Mouse (Mus musculus) kidney, embryonic 15.5 days (tissue): Measurements from ENCODE around the gene Unkl. TPM values are rescaled to one million over a fixed set of nuclear protein-coding genes. Genes with fewer than 3 reads are reported as not detected.
"Not testable (repeated sequence)": the region's sequence is repeated elsewhere in the genome, so short reads cannot be mapped to it uniquely, and the experiment has no call there.

Experiments
- ATAC-seq: fragments of 200-750 bp; cut with Nextera tagmentation; replicated peaks from 2 replicates; pipeline ENCODE4 v1.8.0; 2017; ENCODE audit warnings: moderate TSS enrichment; ENCODE audit not compliant: low FRiP score
- H3K27ac ChIP-seq: fragments of 300-500 bp; sonication (generic); 2 replicates; pipeline ENCODE4 v1.5.1; 2015; ENCODE audit warnings: mild to moderate bottlenecking, inconsistent platforms
- H3K27me3 ChIP-seq: fragments of 300-500 bp; sonication (generic); 2 replicates; pipeline ENCODE4 v1.6.1; 2015; ENCODE audit warnings: inconsistent platforms
- H3K36me3 ChIP-seq: fragments of 300-500 bp; sonication (generic); 2 replicates; pipeline ENCODE4 v1.6.1; 2015; ENCODE audit warnings: inconsistent platforms
- H3K4me1 ChIP-seq: fragments of 300-500 bp; sonication (generic); 2 replicates; pipeline ENCODE4 v1.6.1; 2015; ENCODE audit warnings: inconsistent platforms
- H3K4me2 ChIP-seq: fragments of 300-500 bp; sonication (generic); 2 replicates; pipeline ENCODE4 v1.6.1; 2015; ENCODE audit warnings: moderate library complexity, mild to moderate bottlenecking, inconsistent platforms
- H3K4me3 ChIP-seq: fragments of 300-500 bp; sonication (generic); replicated peaks from 2 replicates; pipeline ENCODE4 v1.5.1; 2015; ENCODE audit warnings: mild to moderate bottlenecking, inconsistent platforms
- H3K9ac ChIP-seq: fragments of 300-500 bp; sonication (generic); 2 replicates; pipeline ENCODE4 v1.6.1; 2015; ENCODE audit warnings: mild to moderate bottlenecking, inconsistent platforms
- H3K9me3 ChIP-seq: fragments of 300-500 bp; sonication (generic); replicated peaks from 2 replicates; pipeline ENCODE4 v1.6.1; 2016; ENCODE audit warnings: inconsistent platforms
- WGBS: fragments of 180-500 bp; shearing (Covaris S2); methylation state at CpG from one replicate; pipeline ENCODE4 v1.1.7; 2015; ENCODE audit warnings: mixed read lengths; 5-methylcytosine and 5-hydroxymethylcytosine counted together
- polyA plus RNA-seq: library from polyadenylated mRNA; unstranded; fragments of >200 nt; fragmentation: Nextera tagmentation; extraction: Ambion mirVana; gene quantifications from 2 replicates; pipeline ENCODE4 v1.2.1, GENCODE M21; 2015

The Unkl gene
- polyA plus RNA-seq, 1 experiment from 2014 or later = 9.0 TPM

- peaks cover 12% of the 10 kb centered on the region for H3K4me1 ChIP-seq
- no peaks in the 10 kb centered on the region for H3K27me3 ChIP-seq
- H3K9me3 ChIP-seq = no peaks in the 10 kb centered on the region
- H3K27ac ChIP-seq = 0 out of 2 replicates have a peak overlapping the region, but pooled peaks have one; percentile 57
- H3K4me2 ChIP-seq = peak overlapping the region; percentile 80
- 1% methylated on average over 25 of the region's 30 CpGs for WGBS
- peaks cover 40% of the 10 kb centered on the region for H3K36me3 ChIP-seq
- peak; percentile 90 for ATAC-seq
- H3K9ac ChIP-seq = peak overlapping the region; percentile 35
- peak overlapping the region; percentile 47 for H3K4me3 ChIP-seq
These were observed 33.8 kb downstream of the Unkl start for GRCm38 (mm10) chr17:25221821-25222503.

GRCm38 (mm10) chr17:25222504-25222940 is 34.3 kb downstream of the Unkl start:
- H3K27me3 ChIP-seq, H3K9me3 ChIP-seq, H3K9ac ChIP-seq: not testable (repeated sequence)
- 18% methylated on average over 14 of the region's 28 CpGs for WGBS
- Histone ChIP-seq H3K4me3 (peak overlapping the region; percentile 47), H3K36me3 (peaks cover 46% of the 10 kb centered on the region), H3K4me2 (peak overlapping the region; percentile 80), H3K4me1 (peaks cover 12% of the 10 kb centered on the region), H3K27ac (0 out of 2 replicates have a peak overlapping the region, but pooled peaks have one; percentile 14)
- ATAC-seq = peak; percentile 80

- peaks cover 12% of the 10 kb centered on the region for H3K4me1 ChIP-seq
- H3K27ac ChIP-seq = 0 out of 2 replicates have a peak overlapping the region, but pooled peaks have one; percentile 14
- ATAC-seq = no peak
- no peaks in the 10 kb centered on the region for H3K9me3 ChIP-seq
- H3K4me3 ChIP-seq = peak overlapping the region; percentile 47
- 57% methylated on average over 6 of the region's 6 CpGs for WGBS
- H3K27me3 ChIP-seq = no peaks in the 10 kb centered on the region
- peaks cover 46% of the 10 kb centered on the region for H3K36me3 ChIP-seq
- peak overlapping the region; percentile 80 for H3K4me2 ChIP-seq
- H3K9ac ChIP-seq = no peak overlapping the region
These were observed 34.9 kb downstream of the Unkl start for GRCm38 (mm10) chr17:25222951-25223601.

- Histone ChIP-seq H3K9ac (no peak overlapping the region), H3K4me1 (peaks cover 12% of the 10 kb centered on the region), H3K4me2 (no peak overlapping the region), H3K27me3 (no peaks in the 10 kb centered on the region), H3K27ac (no peak overlapping the region), H3K36me3 (peaks cover 47% of the 10 kb centered on the region), H3K4me3 (no peak overlapping the region), H3K9me3 (no peaks in the 10 kb centered on the region)
- no peak for ATAC-seq
- WGBS = 89% methylated on average over 7 of the region's 7 CpGs
These were observed 36.5 kb downstream of the Unkl start for GRCm38 (mm10) chr17:25224586-25225222.

- Histone ChIP-seq H3K9ac (no peak overlapping the region), H3K36me3 (peaks cover 45% of the 10 kb centered on the region), H3K27ac (no peak overlapping the region), H3K27me3 (no peaks in the 10 kb centered on the region), H3K4me1 (peaks cover 12% of the 10 kb centered on the region), H3K9me3 (no peaks in the 10 kb centered on the region), H3K4me2 (no peak overlapping the region), H3K4me3 (no peak overlapping the region)
- 86% methylated on average over 4 of the region's 4 CpGs for WGBS
- ATAC-seq = no peak
These were observed 37.5 kb downstream of the Unkl start for GRCm38 (mm10) chr17:25225659-25226058.

GRCm38 (mm10) chr17:25227991-25228390 is 39.8 kb downstream of the Unkl start:
- Histone ChIP-seq H3K4me3 (no peak overlapping the region), H3K9me3 (no peaks in the 10 kb centered on the region), H3K36me3 (peaks cover 53% of the 10 kb centered on the region), H3K4me1 (no peaks in the 10 kb centered on the region), H3K4me2 (no peak overlapping the region), H3K27ac (no peak overlapping the region), H3K27me3 (no peaks in the 10 kb centered on the region), H3K9ac (no peak overlapping the region)
- no peak for ATAC-seq
- 85% methylated on average over 5 of the region's 5 CpGs for WGBS

GRCm38 (mm10) chr17:25230014-25230655 is 41.9 kb downstream of the Unkl start:
- WGBS = 72% methylated on average over 15 of the region's 17 CpGs
- peaks cover 63% of the 10 kb centered on the region for H3K36me3 ChIP-seq
- not testable (repeated sequence) for H3K4me1 ChIP-seq, H3K4me3 ChIP-seq, H3K27ac ChIP-seq, H3K4me2 ChIP-seq, H3K9ac ChIP-seq, H3K27me3 ChIP-seq, H3K9me3 ChIP-seq
- 0 out of 2 replicates have a peak, but pooled peaks have one; percentile 46 for ATAC-seq

- ATAC-seq = no peak
- 91% methylated on average over 3 of the region's 3 CpGs for WGBS
- H3K4me2 ChIP-seq = no peak overlapping the region
- H3K27me3 ChIP-seq = no peaks in the 10 kb centered on the region
- no peaks in the 10 kb centered on the region for H3K4me1 ChIP-seq
- no peak overlapping the region for H3K27ac ChIP-seq
- no peak overlapping the region for H3K4me3 ChIP-seq
- peaks cover 68% of the 10 kb centered on the region for H3K36me3 ChIP-seq
- H3K9me3 ChIP-seq = no peaks in the 10 kb centered on the region
- no peak overlapping the region for H3K9ac ChIP-seq
These were observed 42.5 kb downstream of the Unkl start for GRCm38 (mm10) chr17:25230700-25231099.

GRCm38 (mm10) chr17:25231621-25232020 is 43.4 kb downstream of the Unkl start:
- not testable (repeated sequence) for H3K9me3 ChIP-seq, H3K4me1 ChIP-seq, H3K27ac ChIP-seq, H3K9ac ChIP-seq, H3K4me2 ChIP-seq, H3K4me3 ChIP-seq, H3K27me3 ChIP-seq, ATAC-seq
- peaks cover 63% of the 10 kb centered on the region for H3K36me3 ChIP-seq
- 85% methylated on average over 8 of the region's 11 CpGs for WGBS

- H3K36me3 ChIP-seq = peaks cover 29% of the 10 kb centered on the region
- H3K4me2 ChIP-seq = no peak overlapping the region
- H3K4me3 ChIP-seq = no peak overlapping the region
- H3K27me3 ChIP-seq = no peaks in the 10 kb centered on the region
- H3K27ac ChIP-seq = no peak overlapping the region
- 89% methylated on average over 9 of the region's 9 CpGs for WGBS
- H3K9me3 ChIP-seq = no peaks in the 10 kb centered on the region
- ATAC-seq = no peak
- no peak overlapping the region for H3K9ac ChIP-seq
- H3K4me1 ChIP-seq = peaks cover 10% of the 10 kb centered on the region
These were observed 47.4 kb downstream of the Unkl start for GRCm38 (mm10) chr17:25235635-25236034.

- H3K4me1 ChIP-seq = peaks cover 21% of the 10 kb centered on the region
- H3K4me3 ChIP-seq = peak within 1 kb of the TSS; percentile 88
- peak within 1 kb of the TSS; percentile 86 for H3K4me2 ChIP-seq
- H3K9ac ChIP-seq = peak within 1 kb of the TSS; percentile 97
- H3K27me3 ChIP-seq = no peaks in the 10 kb centered on the region
- under 1% methylated on average over 77 of the region's 80 CpGs for WGBS
- H3K9me3 ChIP-seq = no peaks in the 10 kb centered on the region
- peaks cover 45% of the 10 kb centered on the region for H3K36me3 ChIP-seq
- peak; percentile 90 for ATAC-seq
- peak within 1 kb of the TSS; percentile 92 for H3K27ac ChIP-seq
These were observed 51.8 kb downstream of the Unkl start, which contains the start of the genes Gnptg and Tsr3 for GRCm38 (mm10) chr17:25239695-25240636. Gene Gnptg, minus strand, starts transcription at chr17:25240124. Gene Tsr3, plus strand, starts transcription at chr17:25240170.
